ENCODE assay signal across 15 mouse cellular contexts in genomic region chr5:147911744-147912143, GRCm38 (mm10). TPM values are rescaled to one million over a fixed set of nuclear protein-coding genes. Genes with fewer than 3 reads are reported as not detected.
A peak's percentile ranks its signal among the peaks of the same experiment; 100 is the strongest.
DNase-seq lines count a peak whose midpoint lies in the region; ATAC-seq lines count a peak whose summit lies in the region.
"Had no signal": no experiment of that assay in that cellular context is flagged by ENCODE, and none has a peak within 500 bp of the region (broad histone marks: within the 10 kb centered on the region; RNA-seq: fewer than 3 reads in every experiment).

No protein-coding gene starts in this region.

- DNase-seq in heart, adult 18-20 months, result peak; percentile 68 to 72
- no peak for DNase-seq in heart, postnatal 25 days (ENCODE audit: low spot score)
- peak; percentile 9 for DNase-seq in ovary, postnatal 36 days (ENCODE audit: low spot score)
- no peak for DNase-seq in ovary, adult 18-20 months (ENCODE audit: low spot score)
- DNase-seq in lung, postnatal 10 days, result peak; percentile 48
- no peak for DNase-seq in left cerebral cortex, adult 9 months (ENCODE audit: low spot score in 2 of 2)
- no peak for DNase-seq in thymus, postnatal 4 days
- DNase-seq: cerebellum, adult 11-12 months; gastrocnemius, postnatal 25 days had no signal

- intact Hi-C loops in heart, postnatal 25 days (cut with DNase I), result loop anchor here (5.0 kb wide), 1 partner anchor 44 kb away; no protein-coding TSS in a partner anchor

- no peak for ATAC-seq in hindbrain, embryonic 16.5 days

- no peak overlapping the region for H3K9ac ChIP-seq in hindbrain, embryonic 16.5 days (ENCODE audit: low read depth, low read length)
- H3K9ac ChIP-seq: embryonic facial prominence, embryonic 13.5 days; kidney, embryonic 15.5 days had no signal

- H3K4me1 ChIP-seq in hindbrain, embryonic 16.5 days (ENCODE audit: control insufficient read depth, insufficient read depth, low read depth, low read length), result no peaks in the 10 kb centered on the region

- 88% methylated on average over 5 of the region's 5 CpGs for WGBS in hindbrain, embryonic 16.5 days

- H3K27me3 ChIP-seq in hindbrain, embryonic 16.5 days (replicated peaks; ENCODE audit: control insufficient read depth, insufficient read depth, low read length), result no peaks in the 10 kb centered on the region
- H3K27me3 ChIP-seq: embryonic facial prominence, embryonic 13.5 days; megakaryocyte, embryonic 14.5 days had no signal

- H3K4me2 ChIP-seq in hindbrain, embryonic 16.5 days (ENCODE audit: low read length), result no peak overlapping the region
- H3K4me2 ChIP-seq: embryonic facial prominence, embryonic 13.5 days; kidney, embryonic 15.5 days; liver, embryonic 11.5 days had no signal

- no peaks in the 10 kb centered on the region for H3K9me3 ChIP-seq in hindbrain, embryonic 16.5 days (ENCODE audit: control insufficient read depth, low read length)
- H3K9me3 ChIP-seq: embryonic facial prominence, embryonic 13.5 days; kidney, embryonic 15.5 days had no signal

- no peaks in the 10 kb centered on the region for H3K36me3 ChIP-seq in hindbrain, embryonic 16.5 days (ENCODE audit: control insufficient read depth, insufficient read depth, low read length)
- H3K36me3 ChIP-seq: embryonic facial prominence, embryonic 13.5 days; G1E; kidney, embryonic 15.5 days had no signal

- no peak overlapping the region for H3K4me3 ChIP-seq in hindbrain, embryonic 16.5 days (ENCODE audit: low read length)
- H3K4me3 ChIP-seq: embryonic facial prominence, embryonic 13.5 days; kidney, embryonic 15.5 days; megakaryocyte, embryonic 14.5 days had no signal

- H3K27ac ChIP-seq in hindbrain, embryonic 16.5 days (ENCODE audit: low read depth, low read length), result no peak overlapping the region
- H3K27ac ChIP-seq: embryonic facial prominence, embryonic 13.5 days; kidney, embryonic 15.5 days had no signal

RNA-seq across cellular contexts. Expression of gene Slc46a3, which starts 17.1 kb away (rescaled TPM):
- total RNA-seq in heart, adult 18-20 months (2021), result 10 to 100 TPM in 1 of 2 experiments, 1 to 10 TPM in 1; 8.2 to 10.9 TPM
- 10 to 100 TPM; 11.7 to 12.7 TPM for total RNA-seq in heart, postnatal 25 days (2021)
- 5.4 and 6.3 TPM in 2 replicates for polyA plus RNA-seq in hindbrain, embryonic 16.5 days (2015; fragmentation: Nextera tagmentation; extraction: Ambion mirVana)

RNA-seq across cellular contexts. Expression of gene Mtus2, which starts 45.4 kb away (rescaled TPM):
- 10 to 100 TPM; 82.2 to 93.8 TPM for total RNA-seq in heart, adult 18-20 months (2021)
- total RNA-seq in heart, postnatal 25 days (2021), result 100 to 1,000 TPM in 1 of 2 experiments, 10 to 100 TPM in 1; 98.1 to 109 TPM
- polyA plus RNA-seq in hindbrain, embryonic 16.5 days (2015; fragmentation: Nextera tagmentation; extraction: Ambion mirVana), result 34.8 and 39.4 TPM in 2 replicates
- polyA plus RNA-seq: G1E had no signal

RNA-seq across cellular contexts. Expression of gene Pomp, which starts 51.5 kb away (rescaled TPM):
- 100 to 1,000 TPM; 171 to 202 TPM for total RNA-seq in heart, adult 18-20 months (2021)
- total RNA-seq in heart, postnatal 25 days (2021), result 100 to 1,000 TPM; 129 to 142 TPM
- polyA plus RNA-seq in hindbrain, embryonic 16.5 days (2015; fragmentation: Nextera tagmentation; extraction: Ambion mirVana), result 482 and 537 TPM in 2 replicates

Comparison
In these comparisons a context has a peak if more than half of its experiments do, and no peak if none do; other contexts are left out.
1. DNase-seq: peak in heart, adult 18-20 months (2 of 2), ovary, postnatal 36 days (single experiment) and lung, postnatal 10 days (single experiment); none in heart, postnatal 25 days (single experiment), ovary, adult 18-20 months (single experiment), left cerebral cortex, adult 9 months (0 of 2) and thymus, postnatal 4 days (single experiment).